21 mouse cellular contexts compared by ENCODE assay signal in genomic region chr19:30637471-30637870, GRCm38 (mm10).
A peak's percentile ranks its signal among the peaks of the same experiment; 100 is the strongest.
DNase-seq lines count a peak whose midpoint lies in the region; ATAC-seq lines count a peak whose summit lies in the region.
"Had no signal": no experiment of that assay in that cellular context is flagged by ENCODE, and none has a peak within 500 bp of the region (broad histone marks: within the 10 kb centered on the region; RNA-seq: fewer than 3 reads in every experiment).

No protein-coding gene starts in this region.

- no peak overlapping the region for H3K4me2 ChIP-seq in hindbrain, embryonic 14.5 days (replicated peaks)
- no peak overlapping the region for H3K4me2 ChIP-seq in hindbrain, embryonic 12.5 days (replicated peaks)
- H3K4me2 ChIP-seq in intestine, embryonic 16.5 days (ENCODE audit: low read depth, low read length) = no peak overlapping the region
- H3K4me2 ChIP-seq: embryonic facial prominence, embryonic 15.5 days; limb, embryonic 12.5 days; liver, embryonic 12.5 days; neural tube, embryonic 13.5 days had no signal

- H3K4me1 ChIP-seq in hindbrain, embryonic 14.5 days (replicated peaks; ENCODE audit: control insufficient read depth, insufficient read depth, low read length) = no peaks in the 10 kb centered on the region
- H3K4me1 ChIP-seq in hindbrain, embryonic 12.5 days = no peaks in the 10 kb centered on the region
- H3K4me1 ChIP-seq in intestine, embryonic 16.5 days (ENCODE audit: control insufficient read depth, insufficient read depth, low read length) = no peaks in the 10 kb centered on the region
- H3K4me1 ChIP-seq: embryonic facial prominence, embryonic 15.5 days; limb, embryonic 12.5 days; liver, embryonic 12.5 days; megakaryocyte, embryonic 14.5 days; neural tube, embryonic 13.5 days had no signal

- DNase-seq in cerebellum, postnatal 10 days = peak; percentile 25 to 50
- DNase-seq in cerebellum, postnatal 4 days (ENCODE audit: low spot score in 2 of 2) = no peak
- no peak for DNase-seq in hindbrain, embryonic 14.5 days (ENCODE audit: low spot score)
- DNase-seq in retina, adult 2 months (ENCODE audit: low read depth, low spot score) = peak; percentile 1
- no peak for DNase-seq in retina, embryonic 14.5 days (ENCODE audit: low spot score)
- DNase-seq in ovary, postnatal 10 days (ENCODE audit: low spot score) = no peak
- DNase-seq: adrenal gland, postnatal 25 days; cerebellum, adult 8-10 months; gastrocnemius, postnatal 36 days; kidney, adult 11 months; lung, adult 2 months; spleen, adult 18-20 months; thymus, postnatal 36 days had no signal

- H3K9me3 ChIP-seq in hindbrain, embryonic 14.5 days (ENCODE audit: control insufficient read depth, low read length) = no peaks in the 10 kb centered on the region
- H3K9me3 ChIP-seq in hindbrain, embryonic 12.5 days (replicated peaks) = no peaks in the 10 kb centered on the region
- no peaks in the 10 kb centered on the region for H3K9me3 ChIP-seq in intestine, embryonic 16.5 days (ENCODE audit: control insufficient read depth, low read length)
- H3K9me3 ChIP-seq: embryonic facial prominence, embryonic 15.5 days; limb, embryonic 12.5 days; liver, embryonic 12.5 days; megakaryocyte, embryonic 14.5 days; neural tube, embryonic 13.5 days had no signal

- no peak overlapping the region for H3K9ac ChIP-seq in hindbrain, embryonic 14.5 days
- H3K9ac ChIP-seq in hindbrain, embryonic 12.5 days = no peak overlapping the region
- H3K9ac ChIP-seq in intestine, embryonic 16.5 days (ENCODE audit: low read depth, low read length) = no peak overlapping the region
- H3K9ac ChIP-seq: embryonic facial prominence, embryonic 15.5 days; limb, embryonic 12.5 days; liver, embryonic 12.5 days; neural tube, embryonic 13.5 days had no signal

- peak; percentile 68; the same call in 1 of the 2 replicates for ATAC-seq in hindbrain, embryonic 14.5 days (ENCODE audit: low FRiP score)
- no peak for ATAC-seq in hindbrain, embryonic 12.5 days (ENCODE audit: low FRiP score)
- no peak for ATAC-seq in intestine, embryonic 16.5 days
- ATAC-seq: activated CD4-positive, CD25-positive, alpha-beta regulatory T cell, adult 4 months; liver, embryonic 12.5 days had no signal

- no peaks in the 10 kb centered on the region for H3K27me3 ChIP-seq in hindbrain, embryonic 14.5 days (ENCODE audit: control insufficient read depth, insufficient read depth, low read length)
- no peaks in the 10 kb centered on the region for H3K27me3 ChIP-seq in hindbrain, embryonic 12.5 days
- no peaks in the 10 kb centered on the region for H3K27me3 ChIP-seq in intestine, embryonic 16.5 days (replicated peaks; ENCODE audit: control insufficient read depth, insufficient read depth, low read length)
- H3K27me3 ChIP-seq: embryonic facial prominence, embryonic 15.5 days; limb, embryonic 12.5 days; liver, embryonic 12.5 days; megakaryocyte, embryonic 14.5 days; neural tube, embryonic 13.5 days had no signal

- H3K27ac ChIP-seq in hindbrain, embryonic 14.5 days = no peak overlapping the region
- H3K27ac ChIP-seq in hindbrain, embryonic 12.5 days = no peak overlapping the region
- no peak overlapping the region for H3K27ac ChIP-seq in intestine, embryonic 16.5 days (ENCODE audit: low read length)
- H3K27ac ChIP-seq: embryonic facial prominence, embryonic 15.5 days; limb, embryonic 12.5 days; liver, embryonic 12.5 days; neural tube, embryonic 13.5 days had no signal

- H3K36me3 ChIP-seq in hindbrain, embryonic 14.5 days (replicated peaks; ENCODE audit: control insufficient read depth, insufficient read depth) = no peaks in the 10 kb centered on the region
- no peaks in the 10 kb centered on the region for H3K36me3 ChIP-seq in hindbrain, embryonic 12.5 days
- H3K36me3 ChIP-seq in intestine, embryonic 16.5 days (ENCODE audit: control insufficient read depth, insufficient read depth, low read length) = no peaks in the 10 kb centered on the region
- H3K36me3 ChIP-seq: embryonic facial prominence, embryonic 15.5 days; limb, embryonic 12.5 days; liver, embryonic 12.5 days; neural tube, embryonic 13.5 days had no signal

- no peak overlapping the region for H3K4me3 ChIP-seq in hindbrain, embryonic 14.5 days (replicated peaks; ENCODE audit: low read length)
- H3K4me3 ChIP-seq in hindbrain, embryonic 12.5 days = no peak overlapping the region
- H3K4me3 ChIP-seq in intestine, embryonic 16.5 days (ENCODE audit: low read length) = no peak overlapping the region
- H3K4me3 ChIP-seq: embryonic facial prominence, embryonic 15.5 days; limb, embryonic 12.5 days; liver, embryonic 12.5 days; megakaryocyte, embryonic 14.5 days; neural tube, embryonic 13.5 days had no signal

- WGBS in hindbrain, embryonic 14.5 days = 63% methylated on average over 8 of the region's 8 CpGs
- 85% methylated on average over 8 of the region's 8 CpGs for WGBS in hindbrain, embryonic 12.5 days
- WGBS in intestine, embryonic 16.5 days = 83% methylated on average over 8 of the region's 8 CpGs

Comparison
In these comparisons a context has a peak if more than half of its experiments do, and no peak if none do; other contexts are left out.
1. DNase-seq: peak in cerebellum, postnatal 10 days (2 of 2) and retina, adult 2 months (single experiment); none in cerebellum, postnatal 4 days (0 of 2), hindbrain, embryonic 14.5 days (single experiment), retina, embryonic 14.5 days (single experiment) and ovary, postnatal 10 days (single experiment).